Mouse (Mus musculus): ENCODE measurements around the gene Pdia3.
"Not testable (repeated sequence)": the region's sequence is repeated elsewhere in the genome, so short reads cannot be mapped to it uniquely, and the experiment has no call there.

Pdia3 gene

GRCm38 (mm10) chr2:121413387-121414042 is at the start of gene Pdia3, which contains the start of gene Catsper2:
Gene Pdia3, plus strand, starts transcription at chr2:121413775.
Gene Catsper2, minus strand, starts transcription at chr2:121413792.
- DNase-seq: peak; percentile 97 to 98

- DNase-seq: no peak
Observed at GRCm38 (mm10) chr2:121368831-121369230, 44.7 kb upstream of the Pdia3 start.

- no peak for DNase-seq
Observed at GRCm38 (mm10) chr2:121370921-121371320, 42.7 kb upstream of the Pdia3 start.

- DNase-seq: no peak
Observed at GRCm38 (mm10) chr2:121372266-121372665, 41.3 kb upstream of the Pdia3 start.

GRCm38 (mm10) chr2:121374766-121375165 is 38.8 kb upstream of the Pdia3 start:
- DNase-seq: no peak

GRCm38 (mm10) chr2:121386961-121387575 is 26.5 kb upstream of the Pdia3 start, which contains the start of gene Strc:
Gene Strc, minus strand, starts transcription at chr2:121387168.
- not testable (repeated sequence) for DNase-seq

GRCm38 (mm10) chr2:121396624-121397023 is 17.0 kb upstream of the Pdia3 start:
- DNase-seq: peak; percentile 74 to 95

- peak; percentile 27 to 41 for DNase-seq
Observed at GRCm38 (mm10) chr2:121403296-121403695, 10.3 kb upstream of the Pdia3 start.

- DNase-seq: peak; percentile 31 to 79
Observed at GRCm38 (mm10) chr2:121408160-121408559, 5.4 kb upstream of the Pdia3 start.

GRCm38 (mm10) chr2:121412843-121413386 is 660 bp upstream of the Pdia3 start:
- peak in 1 of 2 experiments; percentile 31 for DNase-seq

GRCm38 (mm10) chr2:121414139-121414685 is 637 bp downstream of the Pdia3 start:
- peak; percentile 52 to 59 for DNase-seq

GRCm38 (mm10) chr2:121415103-121415502 is 1.5 kb downstream of the Pdia3 start:
- no peak for DNase-seq

GRCm38 (mm10) chr2:121415591-121415990 is 2.0 kb downstream of the Pdia3 start:
- no peak for DNase-seq

GRCm38 (mm10) chr2:121416356-121416755 is 2.8 kb downstream of the Pdia3 start:
- DNase-seq: peak in 1 of 2 experiments; percentile 9

- DNase-seq: no peak
Observed at GRCm38 (mm10) chr2:121418476-121418875, 4.9 kb downstream of the Pdia3 start.

- DNase-seq: no peak
Observed at GRCm38 (mm10) chr2:121423166-121423565, 9.6 kb downstream of the Pdia3 start.

GRCm38 (mm10) chr2:121425890-121426289 is 12.3 kb downstream of the Pdia3 start:
- DNase-seq: no peak

- DNase-seq: no peak
Observed at GRCm38 (mm10) chr2:121434854-121435253, 21.3 kb downstream of the Pdia3 start.

- DNase-seq: peak; percentile 79 to 82
Observed at GRCm38 (mm10) chr2:121439746-121440145, 26.2 kb downstream of the Pdia3 start.

GRCm38 (mm10) chr2:121440834-121441605 is 27.4 kb downstream of the Pdia3 start:
- no peak for DNase-seq

- no peak for DNase-seq
Observed at GRCm38 (mm10) chr2:121441800-121442199, 28.2 kb downstream of the Pdia3 start.

- DNase-seq: peak; percentile 92 to 96
Observed at GRCm38 (mm10) chr2:121442259-121443067, 28.9 kb downstream of the Pdia3 start.
